Mouse (Mus musculus): ENCODE measurements at regions not wholly inside any gene's neighbourhood (a gene's known extent, or its start where the extent isn't known, plus 50 kb on each side); places are given as distances from the start of the nearest gene placed in this dataset.

GRCm38 (mm10) chr15:36945309-36945708, 62.3 kb downstream of the Zfp706 start:
- no peak for DNase-seq

DNA sequence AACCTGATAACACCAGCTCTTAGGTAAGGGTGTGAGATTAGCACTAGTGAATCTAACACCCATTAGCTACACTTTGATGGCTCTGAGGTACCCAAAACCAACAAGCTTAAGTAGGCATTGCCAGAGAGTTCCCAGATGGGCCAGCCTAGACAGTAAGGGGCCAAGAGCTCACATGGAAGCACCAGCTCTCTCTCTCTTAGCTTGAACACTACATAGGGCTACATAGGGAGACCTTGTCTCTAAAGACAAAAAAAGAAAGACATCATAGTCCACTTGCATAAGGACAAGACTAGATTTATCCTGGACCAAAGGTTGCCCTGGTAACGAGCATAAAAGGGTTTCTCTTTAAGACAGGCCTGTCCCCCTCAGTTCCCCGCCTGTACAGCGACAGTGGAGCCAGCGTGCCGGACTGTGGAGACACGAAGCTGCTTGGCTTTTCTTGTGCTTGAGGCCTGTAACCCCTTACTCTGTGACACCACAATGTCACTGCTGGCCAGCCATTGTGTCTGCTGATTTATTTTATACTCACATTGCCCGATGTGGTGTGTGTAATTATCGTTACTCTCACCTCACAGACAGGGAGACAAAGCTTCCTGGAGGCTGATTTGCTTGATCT, 62.9 kb downstream of the Zfp706 start:
- no peak for DNase-seq

GRCm38 (mm10) chr15:36943492-36944112, 64.0 kb downstream of the Zfp706 start:
- DNase-seq, result no peak

GRCm38 (mm10) chr15:36942261-36942660, 65.3 kb downstream of the Zfp706 start:
- DNase-seq, result no peak

DNA sequence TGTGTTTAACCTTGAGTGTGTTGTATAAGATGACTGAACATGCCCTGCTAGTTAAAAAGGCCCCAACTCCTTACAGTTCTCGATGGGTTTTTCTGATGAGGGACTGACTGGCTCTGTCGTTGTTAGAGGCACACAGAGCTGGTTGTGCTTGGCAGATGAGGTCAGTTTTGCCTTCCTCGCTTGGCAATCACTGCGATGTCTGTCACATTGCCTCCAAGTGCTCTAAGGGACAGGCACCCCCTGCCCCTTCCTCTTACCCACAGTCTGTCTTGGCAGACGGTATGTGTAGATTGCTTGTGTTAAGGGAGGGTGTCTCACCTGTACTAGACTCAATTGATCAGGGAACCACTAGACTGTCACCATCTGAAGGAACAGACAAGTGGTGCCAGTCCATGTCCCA, 65.8 kb downstream of the Zfp706 start:
- no peak for DNase-seq

DNA sequence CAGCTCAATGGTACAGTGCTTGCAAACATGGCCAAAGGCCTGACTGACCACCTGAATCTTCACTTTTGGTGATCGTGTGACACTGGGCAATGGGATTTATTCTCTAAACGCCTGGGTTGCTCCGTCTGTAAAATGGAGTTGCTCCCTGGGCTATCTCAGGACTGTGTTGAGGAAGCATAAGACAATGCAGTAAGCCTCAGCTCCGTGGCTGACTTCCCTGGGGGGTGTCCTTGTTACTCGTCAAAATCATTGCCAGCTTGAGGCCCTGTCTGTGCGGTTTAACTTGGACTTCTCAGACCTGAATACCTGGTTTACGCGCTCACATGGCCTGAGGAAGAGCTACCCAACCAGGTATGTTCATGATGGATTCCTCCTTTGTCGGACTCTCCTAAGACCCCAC, 68.0 kb downstream of the Zfp706 start:
- no peak for DNase-seq

DNA sequence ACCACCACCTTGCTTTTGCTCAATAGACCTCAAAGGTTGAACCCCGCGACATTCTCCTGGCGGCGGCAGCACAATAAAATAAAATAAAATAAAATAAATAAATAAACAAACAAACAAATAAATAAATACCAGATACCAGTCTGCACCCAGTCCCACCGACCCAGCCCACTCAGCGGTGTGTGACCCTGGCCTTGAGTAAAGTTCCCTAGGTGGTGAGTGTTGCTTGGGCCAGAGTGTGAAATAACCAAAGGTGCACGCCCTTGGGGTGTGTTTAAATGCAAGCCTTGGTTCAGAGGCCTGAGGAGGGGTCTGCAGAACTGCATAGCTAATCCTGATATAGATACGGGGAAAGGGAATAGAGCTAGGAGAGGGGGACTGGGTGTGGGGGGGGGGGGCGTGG, 68.4 kb downstream of the Zfp706 start:
- DNase-seq, result no peak

DNA sequence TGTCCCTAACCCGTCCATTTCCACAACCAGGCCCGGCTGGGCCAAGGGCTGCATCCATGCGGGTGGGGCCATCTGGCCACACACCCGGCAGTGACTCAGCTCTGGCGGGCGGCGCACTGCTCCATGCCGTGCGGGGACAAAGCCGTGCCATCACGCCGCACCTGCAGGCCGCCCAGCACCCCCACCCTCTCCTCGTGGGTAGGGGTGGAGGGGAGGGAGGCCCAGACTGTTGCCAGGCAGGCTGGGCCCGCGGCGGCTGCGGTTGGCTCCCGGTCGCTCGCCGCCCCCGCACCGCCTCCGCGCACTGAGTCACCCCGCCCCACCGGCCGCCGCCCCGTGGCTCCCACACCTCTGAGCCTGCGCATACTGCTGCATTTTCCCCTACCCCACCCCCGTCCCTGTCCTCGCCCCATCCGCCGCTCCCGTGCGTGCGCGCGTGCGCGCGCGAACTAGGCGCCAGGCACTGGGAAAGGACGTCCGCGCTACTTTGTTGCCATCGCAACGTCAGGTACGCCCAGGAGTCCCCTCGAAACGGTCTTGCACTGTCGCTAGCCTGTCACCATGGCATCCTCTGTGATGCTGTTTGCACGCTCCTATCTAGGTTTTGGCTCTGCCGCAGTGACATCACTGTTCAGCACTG, 68.9 kb downstream of the Zfp706 start:
- peak; percentile 92 for DNase-seq

DNA sequence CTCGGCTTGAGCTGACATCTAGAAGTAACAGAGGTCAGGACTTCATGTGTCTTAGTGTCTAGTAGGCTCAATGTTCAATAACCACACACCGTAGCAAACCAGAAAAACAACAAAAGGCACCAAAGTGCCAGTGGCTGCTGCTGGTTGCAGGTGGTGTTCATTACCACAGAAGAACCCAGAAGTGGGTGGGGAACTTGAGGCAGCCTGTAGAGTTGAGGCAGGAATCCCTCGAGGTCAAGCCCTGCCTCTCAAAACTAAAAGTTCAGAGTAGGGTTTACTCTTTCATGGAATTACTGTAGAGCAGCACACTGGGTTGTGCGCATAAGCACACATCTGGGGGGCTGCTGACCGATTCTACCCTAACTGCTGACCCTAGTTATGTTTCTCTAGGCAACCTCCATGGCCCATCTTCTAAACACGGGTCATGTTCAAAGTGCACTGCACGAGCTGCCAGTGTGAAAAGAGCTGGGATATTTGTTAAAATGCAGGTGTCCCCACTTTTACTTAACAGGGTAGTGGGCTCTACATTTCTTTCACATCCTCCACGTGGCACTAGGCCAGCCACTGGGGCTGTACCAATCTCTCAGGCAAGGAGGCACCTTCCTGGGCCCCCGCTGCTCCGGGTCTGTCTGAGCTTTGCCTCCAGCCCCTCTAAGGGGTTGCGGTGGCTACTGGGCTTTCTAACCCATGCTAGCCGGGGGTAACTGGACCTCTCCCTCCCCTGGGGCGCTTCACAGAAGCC, 69.6 kb downstream of the Zfp706 start:
- DNase-seq, result peak; percentile 60

GRCm38 (mm10) chr15:36937067-36937657, 70.4 kb downstream of the Zfp706 start:
- DNase-seq, result no peak

- DNase-seq, result no peak
These were observed 72.8 kb downstream of the Zfp706 start for GRCm38 (mm10) chr15:36934801-36935200.

- DNase-seq, result no peak
These were observed 74.0 kb downstream of the Zfp706 start for GRCm38 (mm10) chr15:36933581-36933991.

GRCm38 (mm10) chr15:36931460-36931859, 76.1 kb downstream of the Zfp706 start:
- DNase-seq, result no peak

GRCm38 (mm10) chr15:36930433-36930832, 77.1 kb downstream of the Zfp706 start:
- DNase-seq, result no peak

- DNase-seq, result no peak
These were observed 77.8 kb downstream of the Zfp706 start for GRCm38 (mm10) chr15:36929786-36930185.

DNA sequence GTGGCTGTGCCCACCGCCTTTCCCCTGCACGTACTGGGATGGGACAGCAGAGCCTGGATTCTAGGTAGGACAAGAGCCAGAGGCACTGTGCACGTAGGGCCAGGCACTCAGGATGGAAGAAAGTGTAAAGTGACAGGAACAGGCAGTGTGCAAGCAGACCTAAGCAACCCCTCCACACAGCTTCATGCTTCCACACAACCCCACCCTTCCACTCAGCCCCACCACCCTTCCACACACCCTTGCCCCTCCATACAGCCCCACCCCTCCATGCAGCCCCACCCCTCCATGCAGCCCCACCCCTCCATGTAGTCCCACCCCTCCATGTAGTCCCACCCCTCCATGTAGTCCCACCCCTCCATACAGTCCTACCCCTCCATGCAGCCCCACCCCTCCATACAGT, 78.5 kb downstream of the Zfp706 start:
- no peak for DNase-seq

GRCm38 (mm10) chr15:36928678-36929077, 78.9 kb downstream of the Zfp706 start:
- no peak for DNase-seq

DNA sequence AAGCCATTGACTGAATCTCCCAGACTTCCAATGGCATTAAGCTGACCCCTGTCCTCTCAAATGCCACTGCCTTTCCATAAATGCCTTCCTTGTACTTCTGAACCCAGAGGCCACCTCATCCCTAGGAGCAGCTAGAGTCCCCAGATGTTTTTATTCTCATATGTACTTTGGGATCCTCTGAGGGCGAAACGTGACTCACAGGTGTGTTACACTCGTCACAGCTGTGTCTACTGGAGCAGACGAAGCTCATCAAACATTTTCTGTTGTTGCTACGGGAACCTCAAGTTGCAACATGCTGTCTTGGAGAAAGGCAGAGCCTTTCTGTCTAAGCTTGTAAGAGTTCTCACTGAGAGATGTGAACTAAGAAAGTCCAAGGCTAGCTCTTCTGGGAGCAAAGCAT, 80.1 kb downstream of the Zfp706 start:
- peak; percentile 37 for DNase-seq

GRCm38 (mm10) chr15:36924171-36924570, 83.4 kb downstream of the Zfp706 start:
- no peak for DNase-seq

GRCm38 (mm10) chr15:36921384-36921783, 86.2 kb downstream of the Zfp706 start:
- DNase-seq, result no peak

GRCm38 (mm10) chr15:36920886-36921285, 86.7 kb downstream of the Zfp706 start:
- no peak for DNase-seq

- DNase-seq, result no peak
These were observed 87.9 kb downstream of the Zfp706 start for GRCm38 (mm10) chr15:36919704-36920103.

DNA sequence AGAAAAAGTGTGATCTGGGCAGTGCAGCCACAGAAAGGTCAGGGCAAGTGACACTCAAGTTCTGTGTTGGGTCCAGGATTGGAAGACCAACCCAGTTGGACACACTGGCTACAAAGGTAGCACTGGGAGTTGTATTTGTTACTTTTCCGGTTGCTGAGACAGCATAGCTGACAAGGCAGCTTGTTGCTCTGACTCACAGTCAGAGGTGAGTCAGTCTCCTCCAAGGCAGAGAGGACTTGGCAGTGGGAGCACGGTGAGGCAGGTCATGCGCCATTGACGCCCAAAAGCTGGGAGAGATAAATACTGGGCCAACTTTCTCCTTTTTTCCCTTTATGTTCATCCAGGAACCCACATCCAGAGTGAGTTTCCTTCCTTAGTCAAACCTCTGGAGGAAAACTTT, 88.4 kb downstream of the Zfp706 start:
- no peak for DNase-seq

Data from thymus, postnatal 25 days (tissue).